Mouse (Mus musculus) liver (tissue): Measurements from ENCODE around the gene Magel2.

ENCODE experiments used
- DNase-seq: peaks from one replicate; pipeline ENCODE4 v3.0.0-alpha.2; 2020; ENCODE audit warnings: mixed read lengths

Gene Magel2

GRCm38 (mm10) chr7:62423210-62423609, 46.4 kb downstream of the Magel2 start:
- no peak for DNase-seq

GRCm38 (mm10) chr7:62428337-62428736, 51.5 kb downstream of the Magel2 start:
- no peak for DNase-seq
